Mouse (Mus musculus) liver, adult 2 months (tissue): ENCODE measurements around the gene Asnsd1.

ENCODE experiments used
- CTCF ChIP-seq: fragments of 200-500 bp; IDR thresholded peaks from 2 replicates; pipeline ENCODE4 v1.5.1; 2011; ENCODE audit warnings: low read depth, low read length, control low read depth
- POLR2A ChIP-seq: fragments of 200-500 bp; IDR thresholded peaks from 2 replicates; pipeline ENCODE4 v1.6.1; 2011; ENCODE audit warnings: low read length, control low read depth; ENCODE audit not compliant: insufficient read depth; ENCODE audit errors: extremely low read depth

DNA sequence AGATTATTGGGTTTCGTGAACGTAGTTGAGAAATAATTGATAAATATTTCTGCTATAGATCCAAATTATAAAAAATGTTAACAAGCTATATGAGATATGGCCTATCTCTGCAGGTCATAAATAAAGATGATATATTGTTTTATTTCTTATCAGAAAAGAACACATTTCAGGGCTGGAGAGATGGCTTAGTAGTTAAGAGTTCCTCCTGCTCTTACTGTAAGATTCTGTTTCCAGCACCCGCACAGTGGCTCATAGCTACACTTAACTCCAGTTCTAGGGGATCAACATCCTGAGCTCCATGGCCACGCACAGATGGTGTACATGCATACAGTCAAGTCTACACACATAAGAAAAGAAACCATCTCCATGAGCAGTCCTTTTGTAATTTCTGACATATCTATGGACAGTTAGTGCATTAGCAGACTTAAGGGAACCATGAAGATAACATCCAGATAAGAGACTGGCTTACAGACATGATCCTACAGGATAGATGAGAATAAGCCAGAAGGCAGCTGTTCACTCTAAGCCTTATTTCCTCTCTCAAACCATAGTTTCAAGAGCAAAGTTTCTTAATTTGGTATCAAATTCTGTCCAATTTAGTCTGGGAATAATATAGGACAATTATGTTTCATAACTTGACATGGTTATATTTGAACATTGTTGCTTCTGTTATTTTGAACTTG is 30.7 kb downstream of the Asnsd1 start:
- no peak for TF ChIP-seq CTCF
- no peak for TF ChIP-seq POLR2A
